Mouse (Mus musculus) C2C12 (cell line): ENCODE data around the gene Ptpn6.

Experiments used
- CTCF ChIP-seq: IDR thresholded peaks from one replicate; pipeline ENCODE4 v1.5.1; 2011; ENCODE audit not compliant: control insufficient read depth, insufficient read depth, insufficient read length
- MAX ChIP-seq: IDR thresholded peaks from one replicate; pipeline ENCODE4 v1.6.1; 2011; ENCODE audit warnings: mild to moderate bottlenecking, control low read depth

DNA sequence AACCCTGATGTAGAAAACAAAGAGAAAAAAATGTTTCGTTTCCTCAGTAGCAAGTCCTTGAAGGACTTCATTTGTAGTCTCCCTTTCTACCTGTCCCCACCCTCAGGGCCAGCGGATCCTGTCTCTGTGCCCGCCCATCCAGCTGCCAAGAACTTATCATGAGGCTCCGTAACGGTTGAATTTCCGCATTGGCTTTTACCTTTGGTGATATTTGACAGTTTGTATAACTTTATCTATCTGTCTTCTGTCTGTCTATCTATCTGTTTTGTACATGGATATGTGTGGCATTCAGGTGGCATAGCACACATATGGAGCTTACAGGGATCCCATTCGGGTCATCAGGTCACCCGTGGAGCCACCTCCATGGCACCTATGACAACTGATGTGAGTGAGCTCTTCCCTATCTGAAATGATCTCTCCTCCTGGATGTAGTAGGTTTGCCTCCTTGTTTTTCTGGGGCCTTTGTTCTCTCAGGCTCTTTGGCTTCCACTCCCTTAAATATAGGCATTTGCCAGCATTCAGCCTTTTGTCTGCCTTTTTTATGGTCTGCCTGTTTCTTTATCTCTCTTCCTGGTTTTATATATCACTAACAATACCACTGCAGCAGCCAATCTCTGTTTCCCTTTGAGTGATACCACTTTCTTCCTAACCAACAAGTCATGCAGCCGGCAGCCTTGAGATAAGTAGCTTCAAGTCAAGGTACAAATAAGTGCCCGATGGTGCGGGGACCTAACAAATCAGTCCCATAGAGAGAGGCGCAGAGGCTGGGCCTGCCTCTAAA, 52.7 kb downstream of the Ptpn6 start:
- TF ChIP-seq CTCF = no peak
- TF ChIP-seq MAX = no peak
